Mouse (Mus musculus) forebrain, embryonic 16.5 days (tissue): ENCODE results near the gene Gls2. TPM values are rescaled to one million over a fixed set of nuclear protein-coding genes. Genes with fewer than 3 reads are reported as not detected.
A peak's percentile ranks its signal among the peaks of the same experiment; 100 is the strongest.
"Not testable (repeated sequence)": the region's sequence is repeated elsewhere in the genome, so short reads cannot be mapped to it uniquely, and the experiment has no call there.

ENCODE experiments used
- ATAC-seq: fragments of 200-750 bp; cut with Nextera tagmentation; 2 replicates; pipeline ENCODE4 v1.8.0; 2017; ENCODE audit warnings: mild to moderate bottlenecking, moderate library complexity
- H3K27ac ChIP-seq: fragments of 300-500 bp; sonication (generic); 2 replicates; pipeline ENCODE4 v1.5.1; 2014; ENCODE audit warnings: low read length, control low read depth
- H3K27me3 ChIP-seq: fragments of 300-500 bp; sonication (generic); replicated peaks from 2 replicates; pipeline ENCODE4 v1.6.1; 2014; ENCODE audit warnings: low read length; ENCODE audit not compliant: control insufficient read depth, insufficient read depth
- H3K36me3 ChIP-seq: fragments of 300-500 bp; sonication (generic); 2 replicates; pipeline ENCODE4 v1.6.1; 2014; ENCODE audit not compliant: control insufficient read depth, insufficient read depth
- H3K4me1 ChIP-seq: fragments of 300-500 bp; sonication (generic); replicated peaks from 2 replicates; pipeline ENCODE4 v1.6.1; 2014; ENCODE audit warnings: low read length; ENCODE audit not compliant: control insufficient read depth, insufficient read depth
- H3K4me2 ChIP-seq: fragments of 300-500 bp; sonication (generic); 2 replicates; pipeline ENCODE4 v1.6.1; 2014; ENCODE audit warnings: mild to moderate bottlenecking, low read length, control low read depth
- H3K4me3 ChIP-seq: fragments of 300-500 bp; sonication (generic); replicated peaks from 2 replicates; pipeline ENCODE4 v1.5.1; 2014; ENCODE audit warnings: mild to moderate bottlenecking, low read length, control low read depth
- H3K9ac ChIP-seq: fragments of 300-500 bp; sonication (generic); replicated peaks from 2 replicates; pipeline ENCODE4 v1.6.1; 2014; ENCODE audit warnings: low read depth, low read length, control low read depth
- H3K9me3 ChIP-seq: fragments of 300-500 bp; sonication (generic); 2 replicates; pipeline ENCODE4 v1.6.1; 2016; ENCODE audit warnings: low read length; ENCODE audit not compliant: control insufficient read depth
- WGBS: fragments of 180-500 bp; shearing (Covaris S2); extraction: QIAGEN DNeasy Blood & Tissue Kit; methylation state at CpG from one replicate; pipeline ENCODE4 v1.1.7; 2014; 5-methylcytosine and 5-hydroxymethylcytosine counted together
- polyA plus RNA-seq: library from polyadenylated mRNA; unstranded; fragments of >200 nt; fragmentation: Nextera tagmentation; extraction: Ambion mirVana; gene quantifications from 2 replicates; pipeline ENCODE4 v1.2.1, GENCODE M21; 2015

Gene Gls2
- polyA plus RNA-seq, 1 experiment from 2014 or later, result 0.68 TPM

GRCm38 (mm10) chr10:128191472-128191871 lies 2.8 kb upstream of the Gls2 start:
- no peak overlapping the region for H3K9ac ChIP-seq
- H3K9me3 ChIP-seq, result no peaks in the 10 kb centered on the region

DNA sequence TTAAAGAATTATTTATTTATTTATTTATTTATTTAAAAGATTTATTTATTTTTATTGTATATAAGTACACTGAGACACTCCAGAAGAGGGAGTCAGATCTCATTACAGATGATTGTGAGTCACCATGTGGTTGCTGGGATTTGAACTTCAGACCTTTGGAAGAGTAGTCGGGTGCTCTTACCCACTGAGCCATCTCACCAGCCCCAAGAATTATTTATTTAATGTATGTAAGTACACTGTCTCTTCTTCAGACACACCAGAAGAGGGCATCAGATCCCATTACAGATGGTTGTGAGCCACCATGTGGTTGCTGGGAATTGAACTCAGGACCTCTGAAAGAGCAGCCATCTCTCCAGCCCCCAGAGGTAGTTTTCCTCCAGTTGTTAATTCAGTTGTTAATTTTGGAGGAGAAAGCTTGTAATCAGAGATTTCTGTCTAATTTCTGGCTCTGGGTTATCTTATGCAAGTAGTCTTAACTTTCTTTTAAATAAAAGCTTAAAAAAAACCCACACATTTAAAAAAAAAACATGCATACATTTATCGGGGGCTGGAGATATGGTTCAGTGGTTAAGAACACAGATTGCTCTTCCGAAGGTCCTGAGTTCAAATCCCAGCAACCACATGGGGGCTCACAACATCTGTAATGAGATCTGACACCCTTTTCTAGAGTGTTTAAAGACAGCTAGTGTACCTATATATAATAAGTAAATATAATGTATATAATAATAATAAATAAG lies 2.1 kb upstream of the Gls2 start:
- H3K9ac ChIP-seq, H3K27ac ChIP-seq, ATAC-seq, H3K36me3 ChIP-seq, H3K4me3 ChIP-seq, H3K9me3 ChIP-seq, H3K4me2 ChIP-seq, H3K4me1 ChIP-seq: not testable (repeated sequence)
- 92% methylated on average over 3 of the region's 3 CpGs for WGBS
- peaks cover 19% of the 10 kb centered on the region for H3K27me3 ChIP-seq

More at GRCm38 (mm10) chr10:128191472-128191871, 2.8 kb upstream of the Gls2 start:
- 91% methylated on average over 2 of the region's 2 CpGs for WGBS
- Histone ChIP-seq H3K4me1 (peaks cover 9% of the 10 kb centered on the region), H3K4me3 (no peak overlapping the region), H3K36me3 (no peaks in the 10 kb centered on the region), H3K4me2 (no peak overlapping the region), H3K27ac (no peak overlapping the region), H3K27me3 (peaks cover 16% of the 10 kb centered on the region)
- ATAC-seq, result no peak

- Histone ChIP-seq H3K36me3 (no peaks in the 10 kb centered on the region), H3K9ac (no peak overlapping the region), H3K4me3 (no peak overlapping the region), H3K4me1 (peaks cover 9% of the 10 kb centered on the region), H3K4me2 (no peak overlapping the region), H3K27me3 (peaks cover 19% of the 10 kb centered on the region), H3K27ac (no peak overlapping the region), H3K9me3 (no peaks in the 10 kb centered on the region)
- ATAC-seq, result no peak
- 91% methylated on average over 6 of the region's 6 CpGs for WGBS
Observed at GRCm38 (mm10) chr10:128193113-128193512, 1.1 kb upstream of the Gls2 start.

GRCm38 (mm10) chr10:128194551-128195461 lies 549 bp downstream of the Gls2 start:
- H3K36me3 ChIP-seq, result no peaks in the 10 kb centered on the region
- peak overlapping the region; percentile 73 for H3K9ac ChIP-seq
- peaks cover 9% of the 10 kb centered on the region for H3K4me1 ChIP-seq
- peak overlapping the region; percentile 99 for H3K4me2 ChIP-seq
- H3K9me3 ChIP-seq, result no peaks in the 10 kb centered on the region
- no peak overlapping the region for H3K27ac ChIP-seq
- under 1% methylated on average over 61 of the region's 79 CpGs for WGBS
- H3K27me3 ChIP-seq, result peaks cover 19% of the 10 kb centered on the region
- peak; percentile 90 for ATAC-seq
- H3K4me3 ChIP-seq, result peak overlapping the region; percentile 75

- Histone ChIP-seq H3K9ac (no peak overlapping the region), H3K4me3 (no peak overlapping the region), H3K4me1 (no peaks in the 10 kb centered on the region), H3K4me2 (no peak overlapping the region), H3K9me3 (no peaks in the 10 kb centered on the region), H3K36me3 (no peaks in the 10 kb centered on the region), H3K27me3 (0 out of 2 replicates have a peak, but pooled peaks cover under 1% of the 10 kb centered on the region), H3K27ac (no peak overlapping the region)
- ATAC-seq, result no peak
- 81% methylated on average over 6 of the region's 6 CpGs for WGBS
Observed at GRCm38 (mm10) chr10:128201856-128202255, 7.6 kb downstream of the Gls2 start.

GRCm38 (mm10) chr10:128204941-128205340 lies 10.7 kb downstream of the Gls2 start:
- no peak overlapping the region for H3K27ac ChIP-seq
- no peak overlapping the region for H3K4me3 ChIP-seq
- no peaks in the 10 kb centered on the region for H3K4me1 ChIP-seq
- WGBS, result 91% methylated on average over 15 of the region's 15 CpGs
- H3K4me2 ChIP-seq, result no peak overlapping the region
- no peaks in the 10 kb centered on the region for H3K27me3 ChIP-seq
- H3K9me3 ChIP-seq, result no peaks in the 10 kb centered on the region
- no peak overlapping the region for H3K9ac ChIP-seq
- no peak for ATAC-seq
- H3K36me3 ChIP-seq, result no peaks in the 10 kb centered on the region

GRCm38 (mm10) chr10:128208326-128208725 lies 14.1 kb downstream of the Gls2 start:
- H3K4me2 ChIP-seq, result no peak overlapping the region
- H3K36me3 ChIP-seq, result no peaks in the 10 kb centered on the region
- H3K27me3 ChIP-seq, result no peaks in the 10 kb centered on the region
- peaks cover 11% of the 10 kb centered on the region for H3K4me1 ChIP-seq
- WGBS, result 93% methylated on average over 10 of the region's 10 CpGs
- no peak for ATAC-seq
- H3K9me3 ChIP-seq, result no peaks in the 10 kb centered on the region
- no peak overlapping the region for H3K4me3 ChIP-seq
- H3K9ac ChIP-seq, result no peak overlapping the region
- no peak overlapping the region for H3K27ac ChIP-seq

- Histone ChIP-seq H3K36me3 (no peaks in the 10 kb centered on the region), H3K9ac (no peak overlapping the region), H3K27ac (no peak overlapping the region), H3K27me3 (0 out of 2 replicates have a peak, but pooled peaks cover 2% of the 10 kb centered on the region), H3K4me3 (no peak overlapping the region), H3K4me1 (peaks cover 11% of the 10 kb centered on the region), H3K9me3 (no peaks in the 10 kb centered on the region), H3K4me2 (no peak overlapping the region)
- WGBS, result 97% methylated on average over 11 of the region's 11 CpGs
- no peak for ATAC-seq
Observed at GRCm38 (mm10) chr10:128209311-128210009, 15.2 kb downstream of the Gls2 start.

- H3K4me3 ChIP-seq, result no peak overlapping the region
- 88% methylated on average over 2 of the region's 2 CpGs for WGBS
- H3K4me2 ChIP-seq, result no peak overlapping the region
Observed at GRCm38 (mm10) chr10:128210131-128210530, 15.9 kb downstream of the Gls2 start.

More at GRCm38 (mm10) chr10:128210131-128210530, 15.9 kb downstream of the Gls2 start:
- Histone ChIP-seq H3K36me3 (no peaks in the 10 kb centered on the region), H3K27me3 (0 out of 2 replicates have a peak, but pooled peaks cover 4% of the 10 kb centered on the region), H3K9ac (no peak overlapping the region), H3K4me1 (peaks cover 11% of the 10 kb centered on the region), H3K27ac (no peak overlapping the region), H3K9me3 (no peaks in the 10 kb centered on the region)
- no peak for ATAC-seq
